Mouse (Mus musculus): Measurements from ENCODE around the gene Slc35f1. TPM values are rescaled to one million over a fixed set of nuclear protein-coding genes. Genes with fewer than 3 reads are reported as not detected.

The Slc35f1 gene
- polyA plus RNA-seq, 1 experiment from 2014 or later = 0.02 TPM

GRCm38 (mm10) chr10:53096446-53096845 is 406.1 kb downstream of the Slc35f1 start:
- TF ChIP-seq CTCF (IDR thresholded peaks at IDR 0.05; ENCODE audit: low read depth) (no peak), EP300 (IDR thresholded peaks at IDR 0.05; ENCODE audit: low read depth) (no peak)
- Histone ChIP-seq H3K9me3 (ENCODE audit: low read length) (no peaks in the 10 kb centered on the region), H3K4me2 (ENCODE audit: low read depth, low read length) (no peak overlapping the region), H3K4me3 (ENCODE audit: low read depth, low read length) (no peak overlapping the region), H3K27ac (ENCODE audit: low read depth) (no peak overlapping the region), H3K36me3 (replicated peaks; ENCODE audit: insufficient read depth, low read length) (no peaks in the 10 kb centered on the region), H3K9ac (replicated peaks) (no peak overlapping the region), H3K4me1 (ENCODE audit: insufficient read depth) (no peaks in the 10 kb centered on the region), H3K27me3 (ENCODE audit: insufficient read depth, low read length) (no peaks in the 10 kb centered on the region)
- no peak for ATAC-seq
- 70% methylated on average over 3 of the region's 3 CpGs for whole genome bisulfite sequencing (ENCODE audit: insufficient replicate concordance)
- DNase-seq = no peak

GRCm38 (mm10) chr10:53100881-53101280 is 410.5 kb downstream of the Slc35f1 start:
- Histone ChIP-seq H3K9ac (replicated peaks) (no peak overlapping the region), H3K4me2 (ENCODE audit: low read depth, low read length) (no peak overlapping the region), H3K27ac (ENCODE audit: low read depth) (no peak overlapping the region), H3K4me1 (ENCODE audit: insufficient read depth) (no peaks in the 10 kb centered on the region), H3K36me3 (replicated peaks; ENCODE audit: insufficient read depth, low read length) (no peaks in the 10 kb centered on the region), H3K4me3 (ENCODE audit: low read depth, low read length) (no peak overlapping the region), H3K27me3 (ENCODE audit: insufficient read depth, low read length) (no peaks in the 10 kb centered on the region), H3K9me3 (ENCODE audit: low read length) (no peaks in the 10 kb centered on the region)
- 60% methylated on average over 3 of the region's 3 CpGs for WGBS (ENCODE audit: insufficient replicate concordance)
- no peak for DNase-seq
- ATAC-seq = no peak
- TF ChIP-seq EP300 (IDR thresholded peaks at IDR 0.05; ENCODE audit: low read depth) (no peak), CTCF (IDR thresholded peaks at IDR 0.05; ENCODE audit: low read depth) (no peak)

DNA sequence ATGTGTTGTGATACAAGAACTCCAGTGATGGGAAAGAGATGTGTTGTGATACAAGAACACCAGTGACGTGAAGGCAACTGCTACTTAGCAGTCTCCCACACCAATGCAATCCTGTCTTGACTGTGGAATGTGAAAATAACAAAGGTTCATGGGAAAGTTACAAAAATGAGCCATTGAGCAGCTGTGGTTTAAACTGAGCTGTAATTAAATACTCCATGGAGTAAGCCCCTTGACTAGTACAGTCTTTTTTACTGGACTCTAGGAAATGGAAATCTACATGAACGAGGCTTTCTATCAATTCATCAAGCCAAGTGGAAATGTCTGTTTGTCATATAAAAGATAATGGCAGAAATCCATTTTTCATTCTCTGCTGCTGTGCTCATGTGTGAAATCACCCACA is 411.1 kb downstream of the Slc35f1 start:
- no peak overlapping the region for H3K4me3 ChIP-seq (ENCODE audit: low read depth, low read length)
- no peaks in the 10 kb centered on the region for H3K36me3 ChIP-seq (replicated peaks; ENCODE audit: insufficient read depth, low read length)
- no peak overlapping the region for H3K27ac ChIP-seq (ENCODE audit: low read depth)
- H3K9me3 ChIP-seq (ENCODE audit: low read length) = no peaks in the 10 kb centered on the region
- no peaks in the 10 kb centered on the region for H3K27me3 ChIP-seq (ENCODE audit: insufficient read depth, low read length)
- ATAC-seq (no peak), DNase-seq (no peak)
- 77% methylated on average over 2 of the region's 2 CpGs for WGBS (ENCODE audit: insufficient replicate concordance)
- no peak overlapping the region for H3K4me2 ChIP-seq (ENCODE audit: low read depth, low read length)
- TF ChIP-seq CTCF (IDR thresholded peaks at IDR 0.05; ENCODE audit: low read depth) (no peak), EP300 (IDR thresholded peaks at IDR 0.05; ENCODE audit: low read depth) (no peak)
- no peaks in the 10 kb centered on the region for H3K4me1 ChIP-seq (ENCODE audit: insufficient read depth)
- no peak overlapping the region for H3K9ac ChIP-seq (replicated peaks)

DNA sequence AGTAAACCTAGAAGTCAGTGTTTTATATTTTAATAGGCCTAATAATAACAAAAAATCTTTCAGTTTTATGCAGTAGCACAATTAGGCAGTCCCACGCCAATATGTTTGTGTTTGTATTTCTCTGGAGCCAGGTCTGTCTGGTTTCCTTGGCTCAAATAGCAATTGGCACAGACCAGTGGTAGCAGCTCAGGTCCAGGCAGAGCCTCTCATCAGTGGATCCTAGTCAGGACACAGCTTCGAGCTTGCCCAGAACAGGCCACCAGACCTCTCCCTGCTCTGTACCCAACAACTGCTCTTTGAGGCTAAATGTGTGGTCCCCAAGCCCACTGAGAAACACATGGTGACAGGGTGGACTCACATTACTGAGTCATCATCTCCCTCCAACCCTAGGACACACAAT is 412.1 kb downstream of the Slc35f1 start:
- H3K4me1 ChIP-seq (ENCODE audit: insufficient read depth) = no peaks in the 10 kb centered on the region
- H3K27me3 ChIP-seq (ENCODE audit: insufficient read depth, low read length) = no peaks in the 10 kb centered on the region
- no peak for DNase-seq
- WGBS (ENCODE audit: insufficient replicate concordance) = 59% methylated on average over 2 of the region's 2 CpGs
- no peak overlapping the region for H3K4me2 ChIP-seq (ENCODE audit: low read depth, low read length)
- H3K4me3 ChIP-seq (ENCODE audit: low read depth, low read length) = no peak overlapping the region
- ATAC-seq = no peak
- H3K27ac ChIP-seq (ENCODE audit: low read depth) = no peak overlapping the region
- H3K36me3 ChIP-seq (replicated peaks; ENCODE audit: insufficient read depth, low read length) = no peaks in the 10 kb centered on the region
- TF ChIP-seq CTCF (IDR thresholded peaks at IDR 0.05; ENCODE audit: low read depth) = no peak
- no peak for TF ChIP-seq EP300 (IDR thresholded peaks at IDR 0.05; ENCODE audit: low read depth)
- H3K9ac ChIP-seq (replicated peaks) = no peak overlapping the region
- no peaks in the 10 kb centered on the region for H3K9me3 ChIP-seq (ENCODE audit: low read length)

DNA sequence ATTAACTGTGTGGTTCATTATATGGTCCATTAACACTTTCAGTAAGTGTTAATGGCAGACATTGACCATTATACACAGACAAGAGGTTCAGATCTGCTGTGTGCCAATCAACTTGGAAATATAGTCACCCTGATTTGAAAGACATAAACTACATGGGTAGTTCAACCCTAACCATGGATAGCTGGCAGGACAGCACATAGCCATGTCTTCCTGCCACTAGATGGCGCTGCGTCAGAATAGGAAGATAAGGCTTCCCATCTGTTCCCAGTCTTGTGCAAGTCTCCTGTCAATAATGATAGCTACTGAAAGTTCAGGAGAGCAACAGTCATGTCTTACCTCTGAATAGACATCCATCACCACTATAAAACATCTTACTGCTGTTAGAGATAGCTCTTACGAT is 424.7 kb downstream of the Slc35f1 start:
- WGBS (ENCODE audit: insufficient replicate concordance) = 18% methylated on average over 3 of the region's 3 CpGs
- Histone ChIP-seq H3K9me3 (ENCODE audit: low read length) (no peaks in the 10 kb centered on the region), H3K27me3 (ENCODE audit: insufficient read depth, low read length) (no peaks in the 10 kb centered on the region), H3K4me3 (ENCODE audit: low read depth, low read length) (no peak overlapping the region), H3K4me1 (ENCODE audit: insufficient read depth) (no peaks in the 10 kb centered on the region), H3K9ac (replicated peaks) (no peak overlapping the region), H3K27ac (ENCODE audit: low read depth) (no peak overlapping the region), H3K36me3 (replicated peaks; ENCODE audit: insufficient read depth, low read length) (no peaks in the 10 kb centered on the region), H3K4me2 (ENCODE audit: low read depth, low read length) (no peak overlapping the region)
- peak; percentile 70 for DNase-seq
- peak; percentile 65 for ATAC-seq
- TF ChIP-seq CTCF (IDR thresholded peaks at IDR 0.05; ENCODE audit: low read depth) (peak; percentile 87), EP300 (IDR thresholded peaks at IDR 0.05; ENCODE audit: low read depth) (no peak)

- no peak for TF ChIP-seq EP300 (IDR thresholded peaks at IDR 0.05; ENCODE audit: low read depth)
- no peak for TF ChIP-seq CTCF (IDR thresholded peaks at IDR 0.05; ENCODE audit: low read depth)
- WGBS (ENCODE audit: insufficient replicate concordance) = 70% methylated on average over 7 of the region's 7 CpGs
- DNase-seq (no peak), ATAC-seq (no peak)
- Histone ChIP-seq H3K9ac (replicated peaks) (no peak overlapping the region), H3K9me3 (ENCODE audit: low read length) (no peaks in the 10 kb centered on the region), H3K4me2 (ENCODE audit: low read depth, low read length) (no peak overlapping the region), H3K27me3 (ENCODE audit: insufficient read depth, low read length) (no peaks in the 10 kb centered on the region), H3K4me1 (ENCODE audit: insufficient read depth) (no peaks in the 10 kb centered on the region), H3K4me3 (ENCODE audit: low read depth, low read length) (no peak overlapping the region), H3K27ac (ENCODE audit: low read depth) (no peak overlapping the region), H3K36me3 (replicated peaks; ENCODE audit: insufficient read depth, low read length) (no peaks in the 10 kb centered on the region)
Observed at GRCm38 (mm10) chr10:53115673-53116398, 425.5 kb downstream of the Slc35f1 start.

Measured in liver, postnatal 0 days (tissue).